Mouse (Mus musculus) left cerebral cortex, adult 2 months (tissue): ENCODE data around the gene Aldh16a1. TPM values are rescaled to one million over a fixed set of nuclear protein-coding genes. Genes with fewer than 3 reads are reported as not detected.
"Not testable (repeated sequence)": the region's sequence is repeated elsewhere in the genome, so short reads cannot be mapped to it uniquely, and the experiment has no call there.

Source experiments
- DNase-seq, 2 experiments: peaks; one replicate each; pipeline ENCODE4 v3.0.0; 2021 to 2022; ENCODE audit warnings: low spot score in 2 of 2, mixed read lengths in 1 of 2; ENCODE audit errors: extremely low spot score in 1 of 2
- H3K27ac ChIP-seq: fragments of 200-600 bp; 2 replicates; pipeline ENCODE4 v1.8.1; 2022
- H3K4me3 ChIP-seq: fragments of 200-600 bp; 2 replicates; pipeline ENCODE4 v1.8.1; 2022
- CTCF ChIP-seq: fragments of 200-600 bp; IDR thresholded peaks from 2 replicates; pipeline ENCODE4 v1.8.1; 2022; ENCODE audit warnings: antibody characterized with exemption, mild to moderate bottlenecking, moderate library complexity
- intact Hi-C: fragments of 180-260 bp; cut with DNase I; formaldehyde crosslinking; loops from one replicate; pipeline ENCODE4 v1.15.1; 2025
- total RNA-seq, 2 experiments: library from RNA; stranded (reverse); gene quantifications; 2 replicates each; pipeline ENCODE4 v1.2.3; 2021

The Aldh16a1 gene
- total RNA-seq, 2 experiments from 2014 or later, result 15.9 to 23.1 TPM

DNA sequence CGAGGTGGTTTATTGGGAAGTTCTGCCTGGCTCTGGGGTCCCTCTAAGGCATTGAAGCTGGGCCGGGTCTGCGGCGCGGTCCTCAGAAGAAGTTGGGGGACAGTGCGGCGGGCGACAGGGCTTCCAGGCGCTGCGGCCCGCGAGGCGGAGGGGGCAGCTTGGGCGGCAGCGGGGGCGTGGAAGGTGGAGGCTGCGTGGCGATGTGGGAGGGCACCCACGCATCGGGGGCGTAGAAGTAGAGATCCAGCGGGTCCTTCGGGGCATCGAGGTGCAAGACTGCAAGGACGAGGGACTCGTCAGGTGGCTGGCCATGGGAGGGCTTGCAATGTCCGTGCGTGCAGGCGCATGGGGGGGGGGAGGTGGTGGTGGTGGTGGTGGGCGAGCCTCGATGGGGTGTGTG is 22.0 kb upstream of the Aldh16a1 start:
- Histone ChIP-seq H3K27ac (0 out of 2 replicates have a peak overlapping the region, but pooled peaks have one; percentile 15), H3K4me3 (no peak overlapping the region)
- no peak for DNase-seq
- no peak for TF ChIP-seq CTCF
- intact Hi-C loops, result no loop called here

DNA sequence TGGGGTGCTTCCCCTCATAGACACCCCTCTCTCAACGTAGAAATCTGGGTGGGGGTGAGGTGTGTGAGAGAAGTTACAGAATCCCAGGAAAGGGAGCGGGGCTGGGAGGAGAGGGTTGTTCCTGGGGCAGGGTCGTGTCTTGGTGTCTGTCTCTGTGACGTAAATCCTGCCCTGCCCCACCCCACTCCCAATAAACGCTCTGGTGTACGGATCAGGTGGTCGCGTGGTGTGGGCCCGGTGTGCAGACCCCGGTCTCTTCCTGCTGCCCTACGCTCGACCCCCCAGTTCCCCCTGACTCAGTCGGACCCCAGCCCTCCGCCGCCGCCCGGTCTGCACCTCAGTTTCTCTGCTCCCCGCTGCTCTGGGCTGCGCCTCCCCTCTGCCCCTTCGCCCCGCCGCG is 21.5 kb upstream of the Aldh16a1 start:
- no peak overlapping the region for H3K27ac ChIP-seq
- intact Hi-C loops, result no loop called here
- no peak for DNase-seq
- no peak for TF ChIP-seq CTCF
- H3K4me3 ChIP-seq, result no peak overlapping the region

- TF ChIP-seq CTCF, result no peak
- H3K4me3 ChIP-seq, result no peak overlapping the region
- no peak overlapping the region for H3K27ac ChIP-seq
- intact Hi-C loops, result no loop called here
- DNase-seq, result no peak
Observed at GRCm38 (mm10) chr7:45175398-45175797, 21.0 kb upstream of the Aldh16a1 start.

- H3K27ac ChIP-seq, result peak overlapping the region; percentile 50; the same call in 1 of the 2 replicates
- TF ChIP-seq CTCF, result no peak
- no peak overlapping the region for H3K4me3 ChIP-seq
- no peak for DNase-seq
- intact Hi-C loops, result no loop called here
Observed at GRCm38 (mm10) chr7:45174567-45175280, 20.3 kb upstream of the Aldh16a1 start.

- H3K4me3 ChIP-seq, intact Hi-C loops: not testable (repeated sequence)
- peak; percentile 50 for TF ChIP-seq CTCF
Observed at GRCm38 (mm10) chr7:45173772-45174171, 19.4 kb upstream of the Aldh16a1 start.

DNA sequence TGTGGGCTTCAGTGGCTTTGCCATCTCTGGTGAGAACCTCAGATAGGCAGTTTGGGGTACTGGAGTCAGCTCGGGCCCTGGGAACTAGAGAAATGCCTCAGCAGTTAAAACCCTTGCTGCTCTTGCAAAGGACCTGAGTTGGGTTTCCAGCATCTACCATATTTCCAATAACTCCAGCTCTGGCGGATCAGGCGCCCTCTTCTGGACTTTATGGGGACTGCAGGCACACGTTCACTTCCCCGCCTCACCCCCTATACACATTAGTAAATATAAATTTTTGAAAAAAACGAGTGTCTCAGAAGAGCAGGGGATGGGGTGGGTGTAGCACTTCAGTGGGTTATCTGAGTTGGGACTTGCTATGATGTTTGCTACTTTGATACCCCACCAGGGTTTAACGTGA is 18.6 kb upstream of the Aldh16a1 start:
- H3K4me3 ChIP-seq, result no peak overlapping the region
- intact Hi-C loops, result no loop called here
- no peak for DNase-seq
- no peak overlapping the region for H3K27ac ChIP-seq
- peak; percentile 67 for TF ChIP-seq CTCF

More at GRCm38 (mm10) chr7:45173772-45174171, 19.4 kb upstream of the Aldh16a1 start:
- not testable (repeated sequence) for DNase-seq, H3K27ac ChIP-seq

DNA sequence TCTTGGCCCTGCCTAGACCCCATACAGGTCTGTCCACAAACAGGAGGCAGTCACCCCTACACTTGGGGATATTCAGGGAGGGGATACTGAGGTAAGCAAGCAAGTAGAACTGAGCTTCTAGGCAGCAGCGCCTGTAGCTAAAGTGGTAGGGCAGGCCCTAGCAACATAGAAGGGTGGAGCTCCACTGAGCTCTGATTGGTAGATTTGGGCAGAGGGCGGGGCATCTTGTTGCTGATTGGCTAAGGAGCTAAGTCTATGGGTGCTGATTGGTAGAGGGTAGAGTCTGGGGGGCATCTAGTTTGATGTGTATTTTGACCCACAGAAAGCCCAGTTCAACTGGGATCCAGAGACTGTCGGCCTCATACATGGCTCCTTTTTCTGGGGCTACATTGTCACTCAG is 15.1 kb upstream of the Aldh16a1 start:
- TF ChIP-seq CTCF, result no peak
- peak overlapping the region; percentile 93 for H3K27ac ChIP-seq
- H3K4me3 ChIP-seq, result no peak overlapping the region
- intact Hi-C loops, result loop anchor here (2.0 kb wide), 1 partner anchor 87 kb away; no protein-coding TSS in a partner anchor
- peak in 1 of 2 experiments; percentile 58 for DNase-seq

- no peak for TF ChIP-seq CTCF
- H3K4me3 ChIP-seq, result peak overlapping the region; percentile 43
- no peak for DNase-seq
- peak overlapping the region; percentile 93 for H3K27ac ChIP-seq
- intact Hi-C loops, result loop anchor here (2.0 kb wide), 1 partner anchor 88 kb away; no protein-coding TSS in a partner anchor
Observed at GRCm38 (mm10) chr7:45168656-45169055, 14.3 kb upstream of the Aldh16a1 start.

GRCm38 (mm10) chr7:45167761-45168445 is 13.5 kb upstream of the Aldh16a1 start:
- DNase-seq, result peak in 1 of 2 experiments; percentile 65
- intact Hi-C loops, result loop anchor here (2.0 kb wide), 1 partner anchor 89 kb away; no protein-coding TSS in a partner anchor
- peak overlapping the region; percentile 43 for H3K4me3 ChIP-seq
- no peak for TF ChIP-seq CTCF
- H3K27ac ChIP-seq, result peak overlapping the region; percentile 93

GRCm38 (mm10) chr7:45166950-45167401 is 12.6 kb upstream of the Aldh16a1 start:
- H3K4me3 ChIP-seq, result peak overlapping the region; percentile 69
- H3K27ac ChIP-seq, result peak overlapping the region; percentile 96
- no peak for TF ChIP-seq CTCF
- peak in 1 of 2 experiments; percentile 58 for DNase-seq
- intact Hi-C loops, result loop anchor here (1.0 kb wide), 1 partner anchor 84 kb away; no protein-coding TSS in a partner anchor

DNA sequence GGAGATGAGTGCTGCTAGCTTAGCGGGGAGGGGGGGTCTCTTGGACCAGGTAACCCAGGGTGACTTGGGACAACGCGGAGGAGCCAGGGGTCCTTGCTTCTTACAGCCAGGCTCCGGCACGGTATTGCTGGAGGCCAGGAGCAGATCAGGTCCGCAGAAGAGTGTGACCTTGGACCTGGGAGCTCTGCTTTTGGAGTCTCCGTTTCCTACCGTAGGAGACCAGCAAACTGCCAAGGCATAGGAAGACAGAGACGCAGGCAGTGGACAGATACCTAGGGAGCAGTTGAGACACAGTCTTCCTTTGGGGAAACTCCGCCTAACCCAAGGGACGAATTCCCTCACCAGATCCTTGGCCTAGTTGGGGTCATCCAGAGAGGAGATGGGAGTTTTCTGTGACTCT is 11.3 kb upstream of the Aldh16a1 start:
- H3K27ac ChIP-seq, result peak overlapping the region; percentile 96
- intact Hi-C loops, result loop anchor here (1.0 kb wide), 1 partner anchor 86 kb away; no protein-coding TSS in a partner anchor
- no peak for DNase-seq
- peak overlapping the region; percentile 69 for H3K4me3 ChIP-seq
- TF ChIP-seq CTCF, result no peak

DNA sequence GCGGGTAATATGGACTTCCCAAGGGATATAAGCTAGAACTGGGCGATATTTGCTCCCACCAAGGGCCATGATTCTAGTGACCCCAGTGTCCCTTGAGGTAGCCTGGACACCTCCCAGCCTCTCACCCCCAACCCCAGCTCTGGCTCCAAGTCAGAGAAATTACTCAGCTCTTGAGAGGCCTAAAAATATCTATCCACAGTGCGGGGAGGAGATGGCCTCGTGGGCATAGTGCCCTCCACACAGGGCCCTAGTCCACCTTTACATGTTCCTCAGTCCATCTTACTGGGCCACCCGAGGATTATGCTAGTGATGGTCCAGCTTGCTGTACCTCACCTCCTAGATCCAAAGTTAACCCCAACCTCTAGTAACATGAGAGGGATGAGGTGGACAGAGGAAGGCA is 10.4 kb upstream of the Aldh16a1 start:
- no peak for TF ChIP-seq CTCF
- DNase-seq, result peak in 1 of 2 experiments; percentile 36
- Histone ChIP-seq H3K27ac (peak overlapping the region; percentile 96), H3K4me3 (peak overlapping the region; percentile 69)
- intact Hi-C loops, result no loop called here
